Mouse (Mus musculus) olfactory bulb, adult 2 months (tissue): ENCODE results near the gene Naif1. TPM values are rescaled to one million over a fixed set of nuclear protein-coding genes. Genes with fewer than 3 reads are reported as not detected.
"Not testable (repeated sequence)": the region's sequence is repeated elsewhere in the genome, so short reads cannot be mapped to it uniquely, and the experiment has no call there.

ENCODE experiments used
- H3K27ac ChIP-seq: fragments of 200-500 bp; 2 replicates; pipeline ENCODE4 v1.5.1; 2012; ENCODE audit warnings: low read depth, low read length; ENCODE audit not compliant: insufficient read depth
- H3K4me1 ChIP-seq: fragments of 200-500 bp; 2 replicates; pipeline ENCODE4 v1.6.1; 2012; ENCODE audit warnings: low read length; ENCODE audit not compliant: control insufficient read depth, insufficient read depth
- H3K4me3 ChIP-seq: fragments of 200-500 bp; 2 replicates; pipeline ENCODE4 v1.5.1; 2012; ENCODE audit warnings: mild to moderate bottlenecking, low read depth, low read length, moderate library complexity; ENCODE audit not compliant: insufficient read depth
- CTCF ChIP-seq: fragments of 200-500 bp; IDR thresholded peaks from 2 replicates; pipeline ENCODE4 v1.5.1; 2012; ENCODE audit warnings: low read depth, mild to moderate bottlenecking, low read length, moderate library complexity; ENCODE audit not compliant: insufficient read depth
- POLR2A ChIP-seq: fragments of 200-500 bp; IDR thresholded peaks from 2 replicates; pipeline ENCODE4 v1.6.1; 2012; ENCODE audit warnings: mild to moderate bottlenecking, low read depth, low read length, moderate library complexity; ENCODE audit not compliant: insufficient read depth
- WGBS: fragments of 180-500 bp; shearing (Covaris S2); methylation state at CpG from one replicate; pipeline ENCODE4 v1.1.7; 2018; 5-methylcytosine and 5-hydroxymethylcytosine counted together
- polyA plus RNA-seq: library from polyadenylated mRNA; stranded (reverse); fragments of >200 nt; gene quantifications from 2 replicates; pipeline ENCODE4 v1.2.4, GENCODE M21; 2012; ENCODE audit warnings: low replicate concordance; ENCODE audit not compliant: missing spikeins, insufficient read depth, insufficient read length

Gene Naif1
- polyA plus RNA-seq, 1 experiment = not detected

- 67% methylated on average over 2 of the region's 2 CpGs for WGBS
- H3K27ac ChIP-seq = no peak overlapping the region
- no peak overlapping the region for H3K4me3 ChIP-seq
- H3K4me1 ChIP-seq = no peaks in the 10 kb centered on the region
- TF ChIP-seq POLR2A (no peak), CTCF (no peak)
Measured at GRCm38 (mm10) chr2:32463773-32464172, 13.5 kb downstream of the Naif1 start.

- 55% methylated on average over 6 of the region's 6 CpGs for WGBS
- TF ChIP-seq CTCF (no peak), POLR2A (no peak)
- H3K27ac ChIP-seq = no peak overlapping the region
- no peak overlapping the region for H3K4me3 ChIP-seq
- H3K4me1 ChIP-seq = no peaks in the 10 kb centered on the region
Measured at GRCm38 (mm10) chr2:32464212-32464891, 14.1 kb downstream of the Naif1 start.

GRCm38 (mm10) chr2:32471001-32471680 lies 20.9 kb downstream of the Naif1 start:
- no peak for TF ChIP-seq POLR2A
- no peak for TF ChIP-seq CTCF
- Histone ChIP-seq H3K27ac (no peak overlapping the region), H3K4me1 (no peaks in the 10 kb centered on the region), H3K4me3 (no peak overlapping the region)
- WGBS = 85% methylated on average over 6 of the region's 6 CpGs

- no peak for TF ChIP-seq POLR2A
- TF ChIP-seq CTCF = no peak
- Histone ChIP-seq H3K27ac (no peak overlapping the region), H3K4me1 (no peaks in the 10 kb centered on the region), H3K4me3 (no peak overlapping the region)
- 85% methylated on average over 6 of the region's 6 CpGs for WGBS
Measured at GRCm38 (mm10) chr2:32471681-32472061, 21.4 kb downstream of the Naif1 start.

- not testable (repeated sequence) for H3K27ac ChIP-seq, H3K4me3 ChIP-seq, H3K4me1 ChIP-seq
- 93% methylated on average over 5 of the region's 9 CpGs for WGBS
Measured at GRCm38 (mm10) chr2:32475361-32475760, 25.1 kb downstream of the Naif1 start.

GRCm38 (mm10) chr2:32482351-32482750 lies 32.1 kb downstream of the Naif1 start:
- Histone ChIP-seq H3K27ac (no peak overlapping the region), H3K4me3 (no peak overlapping the region), H3K4me1 (no peaks in the 10 kb centered on the region)
- TF ChIP-seq POLR2A (no peak), CTCF (no peak)
- WGBS = 85% methylated on average over 8 of the region's 8 CpGs

- H3K4me3 ChIP-seq = no peak overlapping the region
- no peaks in the 10 kb centered on the region for H3K4me1 ChIP-seq
- TF ChIP-seq POLR2A (no peak), CTCF (no peak)
- no peak overlapping the region for H3K27ac ChIP-seq
- 69% methylated on average over 9 of the region's 9 CpGs for WGBS
Measured at GRCm38 (mm10) chr2:32483179-32483875, 33.1 kb downstream of the Naif1 start.

GRCm38 (mm10) chr2:32484933-32485332 lies 34.7 kb downstream of the Naif1 start:
- Histone ChIP-seq H3K27ac (no peak overlapping the region), H3K4me1 (no peaks in the 10 kb centered on the region; the same call in 1 of the 2 replicates), H3K4me3 (no peak overlapping the region)
- WGBS = 90% methylated on average over 6 of the region's 6 CpGs
- TF ChIP-seq POLR2A (no peak), CTCF (no peak)

GRCm38 (mm10) chr2:32485751-32486150 lies 35.5 kb downstream of the Naif1 start:
- Histone ChIP-seq H3K4me3 (no peak overlapping the region), H3K4me1 (no peaks in the 10 kb centered on the region; the same call in 1 of the 2 replicates), H3K27ac (no peak overlapping the region)
- WGBS = 89% methylated on average over 4 of the region's 4 CpGs
- TF ChIP-seq CTCF (no peak), POLR2A (no peak)
